Mouse (Mus musculus) bone marrow macrophage, adult 2 months (primary cell): ENCODE results near the gene Akap6.

ENCODE experiments used
- CTCF ChIP-seq: IDR thresholded peaks from 2 replicates; pipeline ENCODE4 v1.5.1; 2012; ENCODE audit warnings: low read depth, mild to moderate bottlenecking, low read length, moderate library complexity
- POLR2A ChIP-seq: IDR thresholded peaks from 2 replicates; pipeline ENCODE4 v1.6.1; 2012; ENCODE audit warnings: mild to moderate bottlenecking, low read depth, low read length, borderline replicate concordance

GRCm38 (mm10) chr12:53027308-53027707, 328.1 kb downstream of the Akap6 start:
- TF ChIP-seq POLR2A (no peak), CTCF (no peak)
